Mouse (Mus musculus): Measurements from ENCODE around the gene Adgrg5. TPM values are rescaled to one million over a fixed set of nuclear protein-coding genes. Genes with fewer than 3 reads are reported as not detected.

Gene Adgrg5
- polyA plus RNA-seq, 1 experiment from 2014 or later, result 0.47 TPM

DNA sequence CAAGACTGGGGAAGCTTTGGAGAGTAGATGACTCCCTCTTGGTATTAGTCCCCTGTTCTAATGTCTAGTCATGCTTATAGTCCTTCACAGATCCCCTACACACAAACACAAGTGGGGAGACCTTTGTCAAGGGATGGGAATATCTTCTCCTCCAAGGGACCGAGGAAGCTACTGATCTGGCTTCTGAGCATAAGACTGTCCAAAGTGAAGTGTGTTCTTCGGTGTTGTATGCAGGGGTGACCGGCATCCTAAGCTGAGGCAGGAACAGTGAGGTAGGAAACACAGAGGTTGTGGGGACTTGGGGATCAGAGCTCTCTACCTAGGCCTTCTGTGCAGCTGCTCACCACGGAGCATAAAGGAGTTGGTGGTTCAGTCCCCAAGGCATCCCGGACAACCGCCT is 1.3 kb upstream of the Adgrg5 start:
- Histone ChIP-seq H3K4me1 (ENCODE audit: control insufficient read depth, insufficient read depth, low read length) (peaks cover 18% of the 10 kb centered on the region), H3K9ac (ENCODE audit: low read depth, low read length) (0 out of 2 replicates have a peak overlapping the region, but pooled peaks have one; percentile 46), H3K27me3 (ENCODE audit: control insufficient read depth, insufficient read depth, low read length) (no peaks in the 10 kb centered on the region; the same call in 1 of the 2 replicates), H3K9me3 (replicated peaks; ENCODE audit: control insufficient read depth, low read length) (no peaks in the 10 kb centered on the region), H3K4me3 (ENCODE audit: low read depth, low read length) (no peak overlapping the region), H3K36me3 (ENCODE audit: control insufficient read depth, insufficient read depth, low read length) (no peaks in the 10 kb centered on the region), H3K27ac (ENCODE audit: low read depth, low read length) (peak overlapping the region; percentile 76), H3K4me2 (no peak overlapping the region; the same call in 1 of the 2 replicates)
- 53% methylated on average over 6 of the region's 6 CpGs for WGBS (ENCODE audit: insufficient replicate concordance)
- ATAC-seq (replicated peaks; ENCODE audit: insufficient number of reproducible peaks, low FRiP score, low TSS enrichment), result no peak

GRCm38 (mm10) chr8:94922602-94923001 is 892 bp upstream of the Adgrg5 start:
- 0 out of 2 replicates have a peak, but pooled peaks have one; percentile 27 for ATAC-seq (replicated peaks; ENCODE audit: insufficient number of reproducible peaks, low FRiP score, low TSS enrichment)
- H3K9ac ChIP-seq (ENCODE audit: low read depth, low read length), result 0 out of 2 replicates have a peak overlapping the region, but pooled peaks have one; percentile 46
- no peaks in the 10 kb centered on the region for H3K9me3 ChIP-seq (replicated peaks; ENCODE audit: control insufficient read depth, low read length)
- H3K27ac ChIP-seq (ENCODE audit: low read depth, low read length), result peak overlapping the region; percentile 76
- no peak overlapping the region for H3K4me3 ChIP-seq (ENCODE audit: low read depth, low read length)
- no peaks in the 10 kb centered on the region for H3K36me3 ChIP-seq (ENCODE audit: control insufficient read depth, insufficient read depth, low read length)
- peak overlapping the region; percentile 37 for H3K4me2 ChIP-seq
- peaks cover 18% of the 10 kb centered on the region for H3K4me1 ChIP-seq (ENCODE audit: control insufficient read depth, insufficient read depth, low read length)
- H3K27me3 ChIP-seq (ENCODE audit: control insufficient read depth, insufficient read depth, low read length), result no peaks in the 10 kb centered on the region; the same call in 1 of the 2 replicates
- 15% methylated on average over 8 of the region's 8 CpGs for WGBS (ENCODE audit: insufficient replicate concordance)

GRCm38 (mm10) chr8:94928227-94928626 is 4.7 kb downstream of the Adgrg5 start:
- no peak overlapping the region for H3K4me3 ChIP-seq (ENCODE audit: low read depth, low read length)
- 77% methylated on average over 3 of the region's 3 CpGs for WGBS (ENCODE audit: insufficient replicate concordance)
- no peaks in the 10 kb centered on the region; the same call in 1 of the 2 replicates for H3K27me3 ChIP-seq (ENCODE audit: control insufficient read depth, insufficient read depth, low read length)

GRCm38 (mm10) chr8:94933918-94934317 is 10.4 kb downstream of the Adgrg5 start:
- Histone ChIP-seq H3K36me3 (ENCODE audit: control insufficient read depth, insufficient read depth, low read length) (no peaks in the 10 kb centered on the region), H3K9ac (ENCODE audit: low read depth, low read length) (no peak overlapping the region), H3K4me2 (no peak overlapping the region), H3K4me1 (ENCODE audit: control insufficient read depth, insufficient read depth, low read length) (no peaks in the 10 kb centered on the region), H3K27ac (ENCODE audit: low read depth, low read length) (no peak overlapping the region), H3K4me3 (ENCODE audit: low read depth, low read length) (no peak overlapping the region), H3K9me3 (replicated peaks; ENCODE audit: control insufficient read depth, low read length) (no peaks in the 10 kb centered on the region), H3K27me3 (ENCODE audit: control insufficient read depth, insufficient read depth, low read length) (peaks cover 6% of the 10 kb centered on the region)
- no peak for ATAC-seq (replicated peaks; ENCODE audit: insufficient number of reproducible peaks, low FRiP score, low TSS enrichment)
- WGBS (ENCODE audit: insufficient replicate concordance), result 48% methylated on average over 5 of the region's 5 CpGs

More at GRCm38 (mm10) chr8:94928227-94928626, 4.7 kb downstream of the Adgrg5 start:
- H3K9ac ChIP-seq (ENCODE audit: low read depth, low read length), result no peak overlapping the region
- ATAC-seq (replicated peaks; ENCODE audit: insufficient number of reproducible peaks, low FRiP score, low TSS enrichment), result no peak
- no peaks in the 10 kb centered on the region for H3K9me3 ChIP-seq (replicated peaks; ENCODE audit: control insufficient read depth, low read length)
- no peaks in the 10 kb centered on the region for H3K36me3 ChIP-seq (ENCODE audit: control insufficient read depth, insufficient read depth, low read length)
- H3K4me2 ChIP-seq, result no peak overlapping the region
- H3K27ac ChIP-seq (ENCODE audit: low read depth, low read length), result no peak overlapping the region
- H3K4me1 ChIP-seq (ENCODE audit: control insufficient read depth, insufficient read depth, low read length), result no peaks in the 10 kb centered on the region

GRCm38 (mm10) chr8:94935172-94935571 is 11.7 kb downstream of the Adgrg5 start:
- 71% methylated on average over 3 of the region's 3 CpGs for WGBS (ENCODE audit: insufficient replicate concordance)

GRCm38 (mm10) chr8:94942566-94942965 is 19.1 kb downstream of the Adgrg5 start:
- H3K36me3 ChIP-seq (ENCODE audit: control insufficient read depth, insufficient read depth, low read length), result no peaks in the 10 kb centered on the region
- no peak overlapping the region for H3K27ac ChIP-seq (ENCODE audit: low read depth, low read length)
- no peak for ATAC-seq (replicated peaks; ENCODE audit: insufficient number of reproducible peaks, low FRiP score, low TSS enrichment)
- no peaks in the 10 kb centered on the region for H3K9me3 ChIP-seq (replicated peaks; ENCODE audit: control insufficient read depth, low read length)
- 15% methylated on average over 6 of the region's 6 CpGs for WGBS (ENCODE audit: insufficient replicate concordance)
- H3K4me2 ChIP-seq, result no peak overlapping the region
- no peaks in the 10 kb centered on the region; the same call in 1 of the 2 replicates for H3K4me1 ChIP-seq (ENCODE audit: control insufficient read depth, insufficient read depth, low read length)
- no peak overlapping the region for H3K9ac ChIP-seq (ENCODE audit: low read depth, low read length)
- H3K27me3 ChIP-seq (ENCODE audit: control insufficient read depth, insufficient read depth, low read length), result peaks cover 13% of the 10 kb centered on the region; the same call in 1 of the 2 replicates
- no peak overlapping the region for H3K4me3 ChIP-seq (ENCODE audit: low read depth, low read length)

More at GRCm38 (mm10) chr8:94935172-94935571, 11.7 kb downstream of the Adgrg5 start:
- Histone ChIP-seq H3K27ac (ENCODE audit: low read depth, low read length) (no peak overlapping the region), H3K9ac (ENCODE audit: low read depth, low read length) (no peak overlapping the region), H3K9me3 (replicated peaks; ENCODE audit: control insufficient read depth, low read length) (no peaks in the 10 kb centered on the region), H3K36me3 (ENCODE audit: control insufficient read depth, insufficient read depth, low read length) (no peaks in the 10 kb centered on the region), H3K4me2 (no peak overlapping the region), H3K27me3 (ENCODE audit: control insufficient read depth, insufficient read depth, low read length) (peaks cover 6% of the 10 kb centered on the region), H3K4me1 (ENCODE audit: control insufficient read depth, insufficient read depth, low read length) (no peaks in the 10 kb centered on the region), H3K4me3 (ENCODE audit: low read depth, low read length) (no peak overlapping the region)
- ATAC-seq (replicated peaks; ENCODE audit: insufficient number of reproducible peaks, low FRiP score, low TSS enrichment), result no peak

GRCm38 (mm10) chr8:94945185-94945584 is 21.7 kb downstream of the Adgrg5 start:
- no peak overlapping the region for H3K27ac ChIP-seq (ENCODE audit: low read depth, low read length)
- no peak overlapping the region for H3K4me2 ChIP-seq
- H3K4me1 ChIP-seq (ENCODE audit: control insufficient read depth, insufficient read depth, low read length), result no peaks in the 10 kb centered on the region; the same call in 1 of the 2 replicates
- no peak for ATAC-seq (replicated peaks; ENCODE audit: insufficient number of reproducible peaks, low FRiP score, low TSS enrichment)
- H3K27me3 ChIP-seq (ENCODE audit: control insufficient read depth, insufficient read depth, low read length), result peaks cover 13% of the 10 kb centered on the region; the same call in 1 of the 2 replicates
- no peaks in the 10 kb centered on the region for H3K36me3 ChIP-seq (ENCODE audit: control insufficient read depth, insufficient read depth, low read length)
- H3K9me3 ChIP-seq (replicated peaks; ENCODE audit: control insufficient read depth, low read length), result no peaks in the 10 kb centered on the region
- no peak overlapping the region for H3K9ac ChIP-seq (ENCODE audit: low read depth, low read length)
- 58% methylated on average over 6 of the region's 6 CpGs for WGBS (ENCODE audit: insufficient replicate concordance)
- H3K4me3 ChIP-seq (ENCODE audit: low read depth, low read length), result no peak overlapping the region

DNA sequence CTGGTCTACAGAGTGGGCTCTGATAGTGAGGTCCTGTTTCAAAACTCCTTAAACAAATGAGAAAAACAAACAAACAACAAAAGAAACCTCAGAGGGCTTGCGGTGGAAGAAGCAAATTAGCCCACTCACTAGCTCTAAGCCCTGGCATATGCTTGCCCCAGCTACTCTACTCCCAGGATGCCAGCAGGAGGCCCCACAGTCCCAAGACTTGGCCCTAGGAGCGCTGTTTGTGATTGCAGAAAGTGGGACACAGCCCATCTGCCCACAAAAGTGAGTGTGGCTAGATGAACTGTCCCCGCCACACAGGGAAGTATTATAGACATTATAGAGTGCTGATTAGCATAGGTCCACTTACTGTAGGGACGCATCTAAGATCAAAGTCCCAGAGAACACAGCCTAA is 24.9 kb downstream of the Adgrg5 start:
- H3K27me3 ChIP-seq (ENCODE audit: control insufficient read depth, insufficient read depth, low read length), result 0 out of 2 replicates have a peak, but pooled peaks cover 6% of the 10 kb centered on the region
- H3K4me3 ChIP-seq (ENCODE audit: low read depth, low read length), result no peak overlapping the region
- no peaks in the 10 kb centered on the region for H3K9me3 ChIP-seq (replicated peaks; ENCODE audit: control insufficient read depth, low read length)
- H3K27ac ChIP-seq (ENCODE audit: low read depth, low read length), result no peak overlapping the region
- H3K4me2 ChIP-seq, result no peak overlapping the region
- no peaks in the 10 kb centered on the region for H3K36me3 ChIP-seq (ENCODE audit: control insufficient read depth, insufficient read depth, low read length)
- 69% methylated on average over 4 of the region's 4 CpGs for WGBS (ENCODE audit: insufficient replicate concordance)
- no peak for ATAC-seq (replicated peaks; ENCODE audit: insufficient number of reproducible peaks, low FRiP score, low TSS enrichment)
- H3K9ac ChIP-seq (ENCODE audit: low read depth, low read length), result no peak overlapping the region
- no peaks in the 10 kb centered on the region for H3K4me1 ChIP-seq (ENCODE audit: control insufficient read depth, insufficient read depth, low read length)

GRCm38 (mm10) chr8:94949010-94949409 is 25.5 kb downstream of the Adgrg5 start:
- no peaks in the 10 kb centered on the region for H3K4me1 ChIP-seq (ENCODE audit: control insufficient read depth, insufficient read depth, low read length)
- 85% methylated on average over 4 of the region's 4 CpGs for WGBS (ENCODE audit: insufficient replicate concordance)
- ATAC-seq (replicated peaks; ENCODE audit: insufficient number of reproducible peaks, low FRiP score, low TSS enrichment), result no peak
- H3K36me3 ChIP-seq (ENCODE audit: control insufficient read depth, insufficient read depth, low read length), result no peaks in the 10 kb centered on the region
- H3K27me3 ChIP-seq (ENCODE audit: control insufficient read depth, insufficient read depth, low read length), result 0 out of 2 replicates have a peak, but pooled peaks cover 6% of the 10 kb centered on the region
- no peak overlapping the region for H3K9ac ChIP-seq (ENCODE audit: low read depth, low read length)
- no peak overlapping the region for H3K27ac ChIP-seq (ENCODE audit: low read depth, low read length)
- no peak overlapping the region for H3K4me2 ChIP-seq
- H3K9me3 ChIP-seq (replicated peaks; ENCODE audit: control insufficient read depth, low read length), result no peaks in the 10 kb centered on the region
- no peak overlapping the region for H3K4me3 ChIP-seq (ENCODE audit: low read depth, low read length)
